Mouse (Mus musculus) left cerebral cortex, postnatal 36 days (tissue): ENCODE measurements around the gene Pyroxd1. TPM values are rescaled to one million over a fixed set of nuclear protein-coding genes. Genes with fewer than 3 reads are reported as not detected.
A peak's percentile ranks its signal among the peaks of the same experiment; 100 is the strongest.

ENCODE experiments used
- DNase-seq, 2 experiments: peaks; one replicate each; pipeline ENCODE4 v3.0.0; 2021 to 2022; ENCODE audit warnings: low spot score in 2 of 2, mixed read lengths in 1 of 2
- intact Hi-C: fragments of 180-260 bp; cut with DNase I; formaldehyde crosslinking; loops from one replicate; pipeline ENCODE4 v1.15.1; 2025
- total RNA-seq, 2 experiments: library from RNA; stranded (reverse); gene quantifications; 2 replicates each; pipeline ENCODE4 v1.2.3; 2021

Gene Pyroxd1
- total RNA-seq, 2 experiments from 2014 or later: 11.6 to 13.2 TPM

- intact Hi-C loops: loop anchor here (10.0 kb wide), 1 partner anchor 98 kb away; no protein-coding TSS in a partner anchor
- no peak for DNase-seq
Observed at GRCm38 (mm10) chr6:142366473-142367018, 21.1 kb downstream of the Pyroxd1 start.

- DNase-seq: no peak
- intact Hi-C loops: loop anchor here (10.0 kb wide), 1 partner anchor 97 kb away; no protein-coding TSS in a partner anchor
Observed at GRCm38 (mm10) chr6:142367565-142367964, 22.1 kb downstream of the Pyroxd1 start.

- intact Hi-C loops: loop anchor here (10.0 kb wide), 1 partner anchor 95 kb away; no protein-coding TSS in a partner anchor
- DNase-seq: no peak
Observed at GRCm38 (mm10) chr6:142369568-142369967, 24.1 kb downstream of the Pyroxd1 start.

DNA sequence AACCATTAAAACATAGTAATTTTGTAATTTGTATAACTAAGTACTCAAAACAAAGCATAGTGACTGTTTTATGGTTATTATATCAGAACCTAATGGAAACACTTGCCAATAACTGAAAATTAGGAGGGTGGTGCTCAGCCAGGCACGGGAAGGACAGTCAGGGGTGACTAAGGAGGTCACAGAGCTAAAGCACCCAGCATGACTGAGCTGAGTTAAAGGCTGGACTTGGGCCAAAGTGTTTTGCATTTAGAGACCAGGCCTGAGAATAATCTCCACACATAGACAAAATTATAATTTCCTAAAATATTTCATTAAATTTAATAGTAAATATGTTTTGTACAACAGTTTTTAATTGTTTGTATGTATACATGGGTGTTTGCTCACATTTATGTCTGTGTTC, 31.6 kb downstream of the Pyroxd1 start:
- intact Hi-C loops: no loop called here
- DNase-seq: no peak

DNA sequence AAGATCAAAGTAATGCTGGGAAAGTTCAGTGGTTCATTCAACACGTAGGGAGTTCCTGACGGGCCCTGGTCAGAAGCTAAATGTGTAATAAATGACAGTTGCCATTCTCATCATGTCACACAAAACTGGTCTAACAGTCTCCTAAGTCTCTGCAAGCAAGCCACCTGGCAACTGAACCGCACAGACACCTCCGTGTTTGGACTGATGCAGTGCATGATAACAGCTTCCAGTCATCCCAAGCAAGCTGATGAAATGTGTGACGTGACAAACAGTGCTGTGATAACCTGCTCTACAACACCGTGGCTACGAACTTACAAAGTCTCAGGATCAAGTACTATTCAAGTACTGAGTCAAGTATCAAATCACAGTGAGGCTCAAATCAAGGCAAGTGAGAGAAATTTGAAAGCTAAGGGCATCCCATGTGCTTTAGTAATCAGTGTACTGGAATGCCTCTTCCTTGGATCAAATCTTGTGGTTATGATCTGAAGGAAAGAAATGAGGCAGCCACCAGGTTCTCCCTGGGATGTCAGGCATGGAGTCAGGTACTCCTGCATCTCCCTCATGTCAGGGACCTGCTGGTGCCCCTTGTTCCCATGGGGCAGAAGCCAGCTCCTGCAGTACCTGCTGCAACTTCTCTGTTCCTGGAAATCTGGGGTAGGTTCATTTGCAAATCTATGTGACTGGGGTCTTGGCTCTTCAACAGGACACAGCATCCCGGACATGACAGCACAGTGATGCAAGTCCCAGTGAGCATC, 33.3 kb downstream of the Pyroxd1 start:
- DNase-seq: no peak
- intact Hi-C loops: no loop called here

DNA sequence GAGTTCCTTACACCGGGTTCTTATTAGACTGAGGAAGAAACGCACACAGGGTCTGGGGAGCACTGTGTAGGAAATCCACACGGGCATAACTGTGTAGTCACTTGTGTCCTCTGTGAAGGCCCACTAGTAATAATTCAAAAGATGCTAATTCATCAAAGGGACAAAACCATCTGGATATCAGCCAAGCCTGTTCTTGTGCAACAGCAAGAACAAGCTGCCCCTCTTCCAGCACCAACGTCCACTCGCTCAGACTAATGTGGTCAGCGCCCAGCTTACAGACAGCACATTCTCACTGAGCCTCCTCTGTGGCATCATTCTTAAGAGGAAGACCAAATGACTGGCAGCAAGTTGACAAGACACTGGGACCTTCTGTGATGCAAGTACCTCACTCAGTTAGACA, 34.5 kb downstream of the Pyroxd1 start:
- intact Hi-C loops: loop anchor here (10.0 kb wide), 1 partner anchor 365 kb away; no protein-coding TSS in a partner anchor
- DNase-seq: no peak

GRCm38 (mm10) chr6:142381615-142382014, 36.2 kb downstream of the Pyroxd1 start:
- DNase-seq: no peak
- intact Hi-C loops: loop anchor here (10.0 kb wide), 1 partner anchor 363 kb away; no protein-coding TSS in a partner anchor

- DNase-seq: no peak
- intact Hi-C loops: loop anchor here (10.0 kb wide), 1 partner anchor 360 kb away; no protein-coding TSS in a partner anchor
Observed at GRCm38 (mm10) chr6:142384521-142384920, 39.1 kb downstream of the Pyroxd1 start.

GRCm38 (mm10) chr6:142386285-142387010, 41.0 kb downstream of the Pyroxd1 start:
- no peak for DNase-seq

GRCm38 (mm10) chr6:142387011-142387754, 41.7 kb downstream of the Pyroxd1 start, which contains the start of the genes Recql and Golt1b:
TSS of gene Recql (minus strand) at chr6:142387087.
TSS of gene Golt1b (plus strand) at chr6:142387221.
- peak; percentile 99 for DNase-seq

More at GRCm38 (mm10) chr6:142386285-142387010, 41.0 kb downstream of the Pyroxd1 start:
- intact Hi-C loops: loop anchor here (2.0 to 10.0 kb wide), 3 partner anchors 39 to 358 kb away; partner anchors contain the start of genes Ldhb and Pyroxd1

DNA sequence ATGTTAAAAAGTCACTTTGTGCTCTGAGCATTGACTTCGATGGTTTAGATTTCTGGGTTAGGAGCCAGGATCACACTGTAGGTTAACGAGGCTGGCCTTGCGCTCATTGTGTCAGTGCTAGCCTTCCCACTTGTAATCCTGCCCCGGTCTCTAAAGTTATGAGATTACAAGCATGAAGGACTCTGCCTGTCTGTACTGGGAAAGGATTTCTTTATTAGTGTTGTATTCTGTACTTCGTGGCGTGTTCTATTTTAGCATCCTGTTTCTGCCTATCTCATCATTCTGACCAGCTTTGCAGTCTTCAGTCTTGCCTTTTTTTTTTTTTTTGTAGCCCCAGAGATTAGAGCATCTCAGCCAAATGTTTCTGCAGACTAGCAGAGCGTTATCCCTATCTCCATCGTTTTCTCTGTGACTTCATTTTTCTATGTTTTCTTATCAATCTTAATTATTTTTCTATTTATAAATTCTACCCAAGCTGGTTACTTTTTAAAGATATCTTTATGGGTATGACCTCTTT, 42.4 kb downstream of the Pyroxd1 start:
- intact Hi-C loops: loop anchor here (2.0 to 10.0 kb wide), 3 partner anchors 41 to 357 kb away; partner anchors contain the start of genes Ldhb and Pyroxd1
- no peak for DNase-seq

More at GRCm38 (mm10) chr6:142387011-142387754, 41.7 kb downstream of the Pyroxd1 start, which contains the start of the genes Recql and Golt1b:
- intact Hi-C loops: loop anchor here (2.0 to 10.0 kb wide), 3 partner anchors 40 to 358 kb away; partner anchors contain the start of genes Ldhb and Pyroxd1

DNA sequence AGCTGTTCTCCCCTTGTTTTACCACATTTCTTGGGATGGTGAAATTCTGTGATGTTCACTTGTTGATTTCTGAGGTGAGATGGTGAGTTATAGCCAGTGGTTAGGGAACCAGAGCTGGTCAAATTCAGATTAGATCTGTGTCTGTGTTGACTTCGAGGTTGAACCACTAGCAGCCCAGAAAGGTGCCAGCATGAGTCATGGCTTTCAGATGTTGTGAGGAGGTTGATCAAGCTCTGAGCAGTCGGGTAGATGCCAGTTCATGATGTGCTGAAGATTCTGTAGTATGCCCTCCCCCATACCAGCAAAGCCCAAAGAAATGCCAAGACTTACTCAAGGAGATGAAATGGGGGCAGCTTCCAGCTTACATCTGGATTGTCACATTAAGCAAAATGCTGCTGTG, 43.6 kb downstream of the Pyroxd1 start:
- DNase-seq: no peak
- intact Hi-C loops: loop anchor here (5.0 to 10.0 kb wide), 2 partner anchors 42 to 356 kb away; partner anchors contain the start of gene Pyroxd1

- no peak for DNase-seq
- intact Hi-C loops: no loop called here
Observed at GRCm38 (mm10) chr6:142392312-142392711, 46.9 kb downstream of the Pyroxd1 start.

DNA sequence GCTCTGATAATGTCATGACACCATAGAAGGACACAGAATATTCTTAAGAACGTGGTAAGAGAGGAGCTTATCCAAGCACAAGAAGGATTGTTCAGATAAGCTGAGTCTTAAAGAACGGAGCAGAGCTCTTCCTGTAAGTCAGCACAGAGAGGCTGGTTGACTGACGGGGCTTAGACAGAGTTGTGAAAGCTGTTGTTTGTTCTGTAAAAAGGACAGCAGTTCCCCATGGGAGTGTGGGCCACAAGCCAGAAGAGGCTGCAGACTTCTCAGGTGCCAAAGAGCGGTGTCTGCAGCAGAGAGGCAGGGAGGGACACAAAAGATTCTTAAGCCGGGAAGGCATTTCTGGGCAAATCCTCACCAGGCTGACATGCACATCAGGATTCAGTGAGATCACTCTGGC, 49.2 kb downstream of the Pyroxd1 start:
- peak in 1 of 2 experiments; percentile 11 for DNase-seq
- intact Hi-C loops: no loop called here

DNA sequence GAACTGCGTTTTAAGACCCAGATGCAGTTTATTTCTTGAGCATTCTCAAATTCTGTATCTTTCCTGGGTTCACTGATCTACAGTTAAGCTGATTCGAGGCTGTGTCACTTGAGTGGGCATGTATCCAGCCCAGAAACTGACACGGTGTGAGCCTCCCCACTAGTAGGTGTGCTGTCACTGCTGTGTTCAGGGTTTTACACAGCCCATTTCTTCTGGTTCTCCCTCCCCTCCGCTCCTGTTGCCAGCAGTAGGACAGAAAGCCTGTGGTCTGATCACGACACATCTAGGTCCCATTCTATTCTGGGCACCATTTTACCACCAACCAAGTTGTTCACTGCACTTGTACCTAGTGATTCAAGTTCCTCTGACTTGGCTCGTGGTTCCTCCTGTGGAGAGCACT, 50.3 kb downstream of the Pyroxd1 start:
- intact Hi-C loops: no loop called here
- DNase-seq: no peak

DNA sequence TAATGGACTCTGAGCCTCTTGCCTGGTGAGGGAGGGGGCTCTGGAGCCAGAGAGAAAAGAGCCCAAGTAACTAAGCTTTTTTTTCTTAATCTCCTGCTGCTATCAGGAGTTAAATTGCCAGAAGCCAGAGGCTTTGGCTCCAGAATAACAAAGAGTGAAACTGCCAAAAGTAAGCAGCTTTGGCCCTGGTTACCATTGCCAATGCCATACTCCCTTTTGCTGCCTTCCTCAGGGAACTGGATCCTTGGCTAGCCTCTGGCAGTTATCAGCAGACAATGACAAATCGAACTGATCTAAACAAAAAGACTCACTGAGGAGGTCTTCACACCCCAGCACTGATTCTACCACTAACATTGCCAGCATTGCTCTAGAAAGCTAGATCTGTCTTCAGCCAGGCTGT, 65.7 kb downstream of the Pyroxd1 start:
- no peak for DNase-seq
- intact Hi-C loops: no loop called here
